ENCODE assay signal across 8 mouse cellular contexts in genomic region chr7:80688556-80689220, GRCm38 (mm10). TPM values are rescaled to one million over a fixed set of nuclear protein-coding genes. Genes with fewer than 3 reads are reported as not detected.
DNase-seq lines count a peak whose midpoint lies in the region; ATAC-seq and TF ChIP-seq lines count a peak whose summit lies in the region.

Gene Crtc3 (minus strand): TSS chr7:80688877.

- intact Hi-C loops in heart, adult 2 months (cut with DNase I): loop anchor here (2.0 to 5.0 kb wide), 3 partner anchors 76 to 302 kb away; partner anchors contain the start of gene Fes

- H3K36me3 ChIP-seq in embryonic facial prominence, embryonic 14.5 days (ENCODE audit: control insufficient read depth, insufficient read depth, low read length): no peaks in the 10 kb centered on the region
- no peaks in the 10 kb centered on the region; the same call in 1 of the 2 replicates for H3K36me3 ChIP-seq in heart, adult 2 months (ENCODE audit: control insufficient read depth, insufficient read depth, low read length)
- H3K36me3 ChIP-seq in kidney, adult 2 months (ENCODE audit: control insufficient read depth, insufficient read depth, low read length): no peaks in the 10 kb centered on the region
- no peaks in the 10 kb centered on the region for H3K36me3 ChIP-seq in limb, embryonic 14.5 days (ENCODE audit: control insufficient read depth, insufficient read depth, low read length)
- no peaks in the 10 kb centered on the region for H3K36me3 ChIP-seq in midbrain, embryonic 15.5 days (replicated peaks)

- no peak for TF ChIP-seq EP300 in heart, adult 2 months (IDR thresholded peaks at IDR 0.05; ENCODE audit: insufficient read depth, low read depth, low read length)

- H3K79me2 ChIP-seq in heart, adult 2 months (replicated peaks; ENCODE audit: control insufficient read depth, insufficient read depth, low read length): peaks cover 3% of the 10 kb centered on the region

- H3K4me3 ChIP-seq in embryonic facial prominence, embryonic 14.5 days (ENCODE audit: low read depth, low read length): peak within 1 kb of the TSS; percentile 82
- H3K4me3 ChIP-seq in heart, adult 2 months: peak within 1 kb of the TSS; percentile 91
- peak within 1 kb of the TSS; percentile 80 for H3K4me3 ChIP-seq in kidney, adult 2 months (ENCODE audit: insufficient read depth, low read depth, low read length)
- H3K4me3 ChIP-seq in limb, embryonic 14.5 days (replicated peaks; ENCODE audit: low read length): peak within 1 kb of the TSS; percentile 82
- peak within 1 kb of the TSS; percentile 88 for H3K4me3 ChIP-seq in midbrain, embryonic 15.5 days

- TF ChIP-seq POLR2A in heart, adult 2 months (IDR thresholded peaks at IDR 0.05; ENCODE audit: insufficient read depth, low read depth, low read length): peak; percentile 56
- TF ChIP-seq POLR2A in kidney, adult 2 months (IDR thresholded peaks at IDR 0.05; ENCODE audit: low read depth, low read length): peak; percentile 19
- TF ChIP-seq POLR2A in limb, embryonic 14.5 days (IDR thresholded peaks at IDR 0.05; ENCODE audit: borderline replicate concordance, extremely low read depth, insufficient read depth, insufficient read length): 0 out of 2 replicates have a peak, but pooled peaks have one; percentile 31

- ATAC-seq in embryonic facial prominence, embryonic 14.5 days (ENCODE audit: low read depth): peak; percentile 92
- ATAC-seq in limb, embryonic 14.5 days (ENCODE audit: low FRiP score, low read depth): peak; percentile 86
- peak; percentile 84 for ATAC-seq in midbrain, embryonic 15.5 days (replicated peaks)

- no peaks in the 10 kb centered on the region for H3K27me3 ChIP-seq in embryonic facial prominence, embryonic 14.5 days (replicated peaks; ENCODE audit: control insufficient read depth, insufficient read depth, low read length)
- H3K27me3 ChIP-seq in heart, adult 2 months (ENCODE audit: control insufficient read depth, insufficient read depth, low read length): no peaks in the 10 kb centered on the region
- no peaks in the 10 kb centered on the region for H3K27me3 ChIP-seq in kidney, adult 2 months (replicated peaks; ENCODE audit: control insufficient read depth, insufficient read depth, low read length)
- no peaks in the 10 kb centered on the region for H3K27me3 ChIP-seq in limb, embryonic 14.5 days (ENCODE audit: control insufficient read depth, insufficient read depth, low read length)
- H3K27me3 ChIP-seq in midbrain, embryonic 15.5 days (replicated peaks): no peaks in the 10 kb centered on the region

- DNase-seq in 416B (ENCODE audit: low read depth): peak; percentile 67
- DNase-seq in adrenal gland, postnatal 25 days: peak; percentile 82
- peak; percentile 73 for DNase-seq in embryonic facial prominence, embryonic 14.5 days (ENCODE audit: low spot score)
- peak; percentile 87 to 89 for DNase-seq in heart, adult 2 months
- DNase-seq in kidney, adult 2 months: peak; percentile 78
- peak; percentile 57 for DNase-seq in limb, embryonic 14.5 days (ENCODE audit: low spot score)
- peak; percentile 65 to 71 for DNase-seq in spleen, adult 18-20 months

- no peaks in the 10 kb centered on the region for H3K9me3 ChIP-seq in embryonic facial prominence, embryonic 14.5 days (ENCODE audit: control insufficient read depth, low read length)
- no peaks in the 10 kb centered on the region for H3K9me3 ChIP-seq in limb, embryonic 14.5 days (ENCODE audit: control insufficient read depth, low read length)
- H3K9me3 ChIP-seq in midbrain, embryonic 15.5 days: no peaks in the 10 kb centered on the region

- WGBS in embryonic facial prominence, embryonic 14.5 days: 0% methylated on average over 22 of the region's 83 CpGs
- WGBS in heart, adult 2 months: under 1% methylated on average over 71 of the region's 83 CpGs
- WGBS in kidney, adult 2 months: under 1% methylated on average over 83 of the region's 83 CpGs
- 0% methylated on average over 18 of the region's 83 CpGs for WGBS in limb, embryonic 14.5 days
- WGBS in midbrain, embryonic 15.5 days: under 1% methylated on average over 71 of the region's 83 CpGs

- H3K4me2 ChIP-seq in embryonic facial prominence, embryonic 14.5 days (ENCODE audit: low read depth, low read length): peak within 1 kb of the TSS; percentile 67
- peak within 1 kb of the TSS; percentile 76 for H3K4me2 ChIP-seq in limb, embryonic 14.5 days (replicated peaks; ENCODE audit: low read depth, low read length, severe bottlenecking)
- H3K4me2 ChIP-seq in midbrain, embryonic 15.5 days: peak within 1 kb of the TSS; percentile 66

- peaks cover 15% of the 10 kb centered on the region for H3K4me1 ChIP-seq in embryonic facial prominence, embryonic 14.5 days (ENCODE audit: control insufficient read depth, insufficient read depth, low read length)
- peaks cover 7% of the 10 kb centered on the region for H3K4me1 ChIP-seq in heart, adult 2 months (ENCODE audit: control insufficient read depth, insufficient read depth, low read length)
- H3K4me1 ChIP-seq in kidney, adult 2 months (ENCODE audit: control insufficient read depth, insufficient read depth, low read length): peaks cover 8% of the 10 kb centered on the region; the same call in 1 of the 2 replicates
- H3K4me1 ChIP-seq in limb, embryonic 14.5 days (ENCODE audit: control insufficient read depth, insufficient read depth, low read length): peaks cover 9% of the 10 kb centered on the region; the same call in 1 of the 2 replicates
- H3K4me1 ChIP-seq in midbrain, embryonic 15.5 days: peaks cover 30% of the 10 kb centered on the region

- H3K9ac ChIP-seq in embryonic facial prominence, embryonic 14.5 days (ENCODE audit: low read depth, low read length): peak within 1 kb of the TSS; percentile 96
- peak within 1 kb of the TSS; percentile 99 for H3K9ac ChIP-seq in heart, adult 2 months (ENCODE audit: low read depth, low read length)
- H3K9ac ChIP-seq in limb, embryonic 14.5 days (ENCODE audit: low read depth, low read length, severe bottlenecking): peak within 1 kb of the TSS; percentile 95
- peak within 1 kb of the TSS; percentile 96 for H3K9ac ChIP-seq in midbrain, embryonic 15.5 days

- TF ChIP-seq CTCF in heart, adult 2 months (IDR thresholded peaks at IDR 0.05): peak; percentile 10; the same call in 1 of the 2 replicates
- TF ChIP-seq CTCF in kidney, adult 2 months (conservative IDR thresholded peaks at IDR 0.05; ENCODE audit: insufficient read depth, insufficient read length, low read depth, low read length): no peak

- H3K27ac ChIP-seq in embryonic facial prominence, embryonic 14.5 days (replicated peaks; ENCODE audit: low read depth, low read length): peak within 1 kb of the TSS; percentile 96
- peak within 1 kb of the TSS; percentile 97 for H3K27ac ChIP-seq in heart, adult 2 months
- peak within 1 kb of the TSS; percentile 79 for H3K27ac ChIP-seq in kidney, adult 2 months (ENCODE audit: insufficient read depth, low read depth, low read length)
- H3K27ac ChIP-seq in limb, embryonic 14.5 days (replicated peaks; ENCODE audit: low read depth, low read length): peak within 1 kb of the TSS; percentile 95
- peak within 1 kb of the TSS; percentile 94 for H3K27ac ChIP-seq in midbrain, embryonic 15.5 days

RNA-seq across cellular contexts. Expression of gene Crtc3, which starts in this region (rescaled TPM):
- 34.0 and 39.3 TPM in 2 replicates for total RNA-seq in adrenal gland, postnatal 25 days (2021)
- 21.6 and 22.9 TPM in 2 replicates for polyA plus RNA-seq in embryonic facial prominence, embryonic 14.5 days (2014; fragmentation: Nextera tagmentation; extraction: Ambion mirVana)
- 10 to 100 TPM; 11.0 to 12.9 TPM for total RNA-seq in heart, adult 2 months (2021)
- polyA plus RNA-seq in heart, adult 2 months (2012; rRNA removed): 11.6 and 14.3 TPM in 2 replicates
- 13.2 and 13.3 TPM in 2 replicates for polyA plus RNA-seq in kidney, adult 2 months (2012; rRNA removed)
- 18.6 and 24.4 TPM in 2 replicates for polyA plus RNA-seq in limb, embryonic 14.5 days (2012; rRNA removed)
- 26.4 and 29.9 TPM in 2 replicates for polyA plus RNA-seq in limb, embryonic 14.5 days (2014; fragmentation: Nextera tagmentation; extraction: Ambion mirVana)
- 15.6 and 15.7 TPM in 2 replicates for polyA plus RNA-seq in midbrain, embryonic 15.5 days (2015; fragmentation: Nextera tagmentation; extraction: Ambion mirVana)

Comparison
In these comparisons a context has a peak if more than half of its experiments do, and no peak if none do; other contexts are left out.
1. Peak in every context shown above with its lines: DNase-seq, ATAC-seq, H3K4me3 ChIP-seq and H3K27ac ChIP-seq.